Mouse (Mus musculus) adrenal gland, adult 8-10 months (tissue): ENCODE data around the gene Alkbh6. TPM values are rescaled to one million over a fixed set of nuclear protein-coding genes. Genes with fewer than 3 reads are reported as not detected.
A peak's percentile ranks its signal among the peaks of the same experiment; 100 is the strongest.

ENCODE experiments used
- DNase-seq: peaks from one replicate; pipeline ENCODE4 v3.0.0; 2022
- total RNA-seq, 4 experiments: library from RNA; stranded (reverse); gene quantifications; 2 replicates each; pipeline ENCODE4 v1.2.4; 2022

Alkbh6 gene
- total RNA-seq, 4 experiments from 2014 or later: 60.5 to 112 (median 82.7) TPM

GRCm38 (mm10) chr7:30331887-30332286 is 23.4 kb downstream of the Alkbh6 start:
- DNase-seq: peak; percentile 61

GRCm38 (mm10) chr7:30332622-30333259 is 24.2 kb downstream of the Alkbh6 start:
- no peak for DNase-seq

- DNase-seq: peak; percentile 80
Observed at GRCm38 (mm10) chr7:30333436-30333835, 24.9 kb downstream of the Alkbh6 start.

DNA sequence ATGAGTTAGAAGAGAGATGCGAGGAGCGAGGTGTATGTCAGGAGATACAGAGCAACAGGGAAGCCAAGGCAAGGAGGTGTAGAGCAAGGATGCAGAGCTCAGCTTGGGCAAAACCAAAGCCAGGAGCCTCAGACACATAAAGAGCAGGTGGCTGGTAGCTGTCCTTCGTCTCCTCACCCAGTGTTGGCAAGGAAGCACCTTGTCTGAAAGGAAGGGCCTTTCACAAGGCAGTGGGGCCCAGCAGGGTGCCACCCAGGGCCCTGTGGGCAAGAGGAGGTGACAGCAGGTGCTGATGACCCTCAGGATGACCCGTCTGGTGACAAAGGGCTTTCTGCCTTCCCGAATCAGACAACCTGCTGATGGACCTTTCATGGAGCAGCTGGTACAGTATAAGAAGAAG is 26.0 kb downstream of the Alkbh6 start:
- DNase-seq: no peak

DNA sequence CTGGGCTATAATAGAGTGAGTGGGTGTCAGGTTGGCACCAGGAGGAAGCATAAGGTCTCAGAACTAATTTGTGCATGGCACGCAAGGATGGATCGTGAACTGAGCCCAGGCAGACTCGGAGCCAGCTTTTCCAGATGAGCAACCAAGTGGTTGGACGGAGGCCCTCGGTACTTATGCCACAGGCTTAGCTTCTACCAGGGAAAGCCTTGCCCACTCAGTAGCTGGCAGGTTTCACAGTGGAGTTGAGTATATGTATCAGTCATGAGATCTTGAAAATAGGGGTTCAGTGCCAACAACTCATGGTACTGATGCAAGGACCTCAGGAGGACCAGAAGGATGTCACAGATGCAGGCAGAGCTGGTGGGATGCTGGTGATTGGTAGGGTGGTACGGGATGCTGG is 27.2 kb downstream of the Alkbh6 start:
- DNase-seq: no peak

DNA sequence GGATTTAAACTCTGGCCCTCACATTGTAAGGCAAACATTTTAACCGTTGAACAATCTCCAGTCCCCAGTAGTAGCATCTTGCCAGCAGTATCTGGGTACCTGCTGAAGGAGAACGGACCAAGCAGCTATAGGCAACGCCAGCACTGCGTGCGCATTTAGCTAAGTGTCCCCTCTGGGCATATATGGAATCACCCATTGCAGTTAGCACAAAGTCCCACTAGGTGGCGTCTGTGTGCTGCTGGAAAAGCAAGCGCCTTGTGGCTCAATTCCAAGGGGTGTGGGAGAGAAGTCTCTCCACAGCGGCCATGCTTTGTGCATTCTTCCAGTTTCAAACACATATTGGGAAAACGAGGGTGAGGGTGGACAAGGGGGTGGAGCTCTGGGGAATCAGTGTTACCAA is 27.9 kb downstream of the Alkbh6 start:
- DNase-seq: peak; percentile 50

DNA sequence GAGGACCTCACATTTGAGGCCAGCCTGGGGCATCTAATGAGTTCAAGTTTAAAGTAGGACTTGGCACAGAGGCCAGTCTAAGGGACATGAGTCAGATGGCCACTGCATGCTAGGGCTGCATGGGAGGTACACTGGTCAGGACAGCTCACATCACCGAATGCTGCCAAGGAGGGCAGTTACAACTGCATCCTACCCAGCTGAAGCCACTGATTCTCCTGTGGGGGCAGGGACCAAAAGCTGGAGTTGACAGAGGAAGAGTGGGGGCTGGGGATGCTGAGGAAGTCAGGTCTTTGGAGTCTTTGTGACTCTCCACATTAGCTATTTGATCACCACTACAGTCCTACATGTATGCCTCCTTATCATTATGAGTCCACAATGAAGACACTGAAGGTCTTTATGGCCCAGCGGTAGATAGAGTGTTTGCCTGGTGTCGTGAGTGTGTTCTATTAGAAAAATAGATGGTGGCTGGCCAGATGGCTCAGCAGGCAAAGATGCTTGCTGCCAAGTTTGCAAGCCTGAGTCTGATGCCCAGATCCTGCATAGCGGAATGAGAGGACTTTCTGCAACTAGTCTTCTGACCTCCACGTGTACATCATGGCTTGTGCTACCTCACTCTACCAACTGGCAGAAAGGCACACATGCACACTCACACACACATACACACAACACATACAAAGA is 31.1 kb downstream of the Alkbh6 start:
- no peak for DNase-seq

- peak; percentile 32 for DNase-seq
Observed at GRCm38 (mm10) chr7:30346635-30347379, 38.3 kb downstream of the Alkbh6 start.

- DNase-seq: no peak
Observed at GRCm38 (mm10) chr7:30347828-30348227, 39.3 kb downstream of the Alkbh6 start.

- peak; percentile 36 for DNase-seq
Observed at GRCm38 (mm10) chr7:30353279-30353822, 44.8 kb downstream of the Alkbh6 start.

GRCm38 (mm10) chr7:30354059-30354458 is 45.5 kb downstream of the Alkbh6 start:
- DNase-seq: no peak

GRCm38 (mm10) chr7:30358378-30359186 is 50.1 kb downstream of the Alkbh6 start:
- DNase-seq: no peak

- DNase-seq: no peak
Observed at GRCm38 (mm10) chr7:30359276-30359865, 50.9 kb downstream of the Alkbh6 start.

DNA sequence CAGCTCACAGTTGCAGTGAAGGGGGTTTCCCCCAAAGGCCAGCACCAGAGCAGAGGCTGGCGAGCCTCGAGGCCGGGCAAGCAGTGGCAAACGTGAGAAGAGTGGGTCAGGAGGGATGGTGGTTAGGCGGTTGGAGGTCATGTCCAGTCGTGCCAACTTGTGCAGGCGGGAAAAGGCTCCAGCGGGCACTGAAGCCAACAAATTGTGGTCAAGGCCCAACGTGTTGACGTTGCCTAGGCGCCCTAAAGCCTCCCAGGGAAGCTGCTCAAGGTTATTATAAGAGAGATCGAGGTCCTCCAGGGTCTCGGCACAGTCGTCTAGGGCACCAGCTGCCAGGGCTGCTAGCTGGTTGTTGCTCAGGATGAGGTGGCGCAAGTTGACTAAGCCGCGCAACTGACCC is 51.5 kb downstream of the Alkbh6 start:
- DNase-seq: peak; percentile 63

DNA sequence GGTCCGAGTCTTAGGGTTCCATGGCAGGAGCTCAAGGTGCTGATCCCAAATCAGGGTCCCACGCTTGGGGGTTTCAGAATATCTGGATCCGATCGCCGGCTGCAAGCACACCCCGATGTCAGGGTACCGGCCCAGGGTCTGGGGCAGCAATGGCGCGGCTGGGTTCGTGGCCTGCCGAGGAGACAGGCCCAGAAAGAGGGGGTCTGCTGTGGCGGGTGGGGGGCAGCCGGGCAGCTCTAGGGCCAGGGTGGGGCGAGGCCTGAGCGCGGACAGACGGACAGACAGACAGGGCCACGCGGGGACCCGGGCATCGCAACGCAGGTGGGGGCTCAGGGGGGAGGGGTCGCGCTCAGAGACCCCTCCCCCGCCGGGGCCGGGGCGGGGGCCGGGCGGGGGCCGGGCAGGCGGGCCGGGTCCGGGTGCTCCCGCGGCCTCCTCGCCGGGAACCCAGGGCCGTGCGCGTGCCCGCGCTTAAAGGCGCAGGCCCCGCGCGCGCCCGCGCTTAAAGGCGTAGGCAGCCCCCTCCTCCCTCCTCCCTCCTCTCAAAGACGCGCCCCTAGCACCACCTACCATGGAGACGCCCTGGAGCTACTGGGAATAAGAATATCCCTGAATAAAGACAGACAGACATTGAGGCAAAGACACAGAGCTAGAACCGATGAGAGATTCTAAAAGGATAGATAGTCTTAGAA is 54.3 kb downstream of the Alkbh6 start, which contains the start of gene Lrfn3:
Gene Lrfn3 (minus strand): TSS at position 121 of the 692 bp plus-strand sequence.
- no peak for DNase-seq

DNA sequence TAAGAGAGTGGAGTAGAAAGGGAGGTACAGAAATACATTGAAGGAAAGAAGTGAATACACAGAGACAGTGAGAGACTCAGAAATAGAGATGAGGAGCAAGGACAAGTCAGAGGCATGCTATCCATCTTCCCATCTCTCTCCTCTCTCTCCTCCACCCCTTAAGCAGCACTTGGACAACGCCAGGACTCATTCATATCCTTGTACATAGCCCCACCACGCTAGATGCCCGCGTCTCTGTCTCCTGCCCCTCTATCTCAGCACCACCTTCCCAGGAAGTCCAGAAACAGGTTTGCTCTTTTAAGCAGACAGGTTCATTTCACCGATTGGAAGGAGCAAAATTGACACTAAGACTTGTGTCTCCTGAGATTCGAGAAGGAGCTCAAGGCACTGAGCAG is 54.8 kb downstream of the Alkbh6 start:
- no peak for DNase-seq

Other genes starting within 250 kb of the Alkbh6 start
- 1 to 10 TPM in 3 of 4 experiments, under 1 TPM in 1; 0.86 to 3.3 (median 2.8) TPM for gene Zfp82, start 235.8 kb upstream of the Alkbh6 start, total RNA-seq
- gene Gm26920, start 218.3 kb upstream of the Alkbh6 start, total RNA-seq: 1 to 10 TPM in 1 of 4 experiments, under 1 TPM in 1, not detected in 2; 0.48 to 2.2 TPM
- gene Zfp566, start 218.2 kb upstream of the Alkbh6 start, total RNA-seq: 1 to 10 TPM; 1.9 to 4.7 (median 4.1) TPM
- gene Zfp260, start 213.9 kb upstream of the Alkbh6 start, total RNA-seq: 10 to 100 TPM; 39.9 to 66.1 (median 44.5) TPM
- 1 to 10 TPM; 3.6 to 5.7 (median 4.5) TPM for gene Zfp382, start 186.8 kb upstream of the Alkbh6 start, total RNA-seq
- gene Zfp146, start 139.0 kb upstream of the Alkbh6 start, total RNA-seq: 10 to 100 TPM; 46.0 to 55.4 (median 54.0) TPM
- gene Cox7a1, start 124.6 kb upstream of the Alkbh6 start, total RNA-seq: 100 to 1,000 TPM in 3 of 4 experiments, 10 to 100 TPM in 1; 65.3 to 235 (median 137) TPM
- gene Capns1, start 109.9 kb upstream of the Alkbh6 start, total RNA-seq: 100 to 1,000 TPM; 562 to 740 (median 679) TPM
- 10 to 100 TPM; 62.8 to 93.8 (median 72.7) TPM for gene Polr2i, start 76.8 kb upstream of the Alkbh6 start, total RNA-seq
- 100 to 1,000 TPM; 102 to 119 (median 108) TPM for gene Tbcb, start 76.4 kb upstream of the Alkbh6 start, total RNA-seq
- gene Ovol3, start 73.0 kb upstream of the Alkbh6 start, total RNA-seq: not detected
- under 1 TPM in 2 of 4 experiments, not detected in 2; 0.21 to 0.97 TPM for gene Thap8, start 28.6 kb upstream of the Alkbh6 start, total RNA-seq
- 1 to 10 TPM; 2.7 to 7.5 (median 4.5) TPM for gene Wdr62, start 28.3 kb upstream of the Alkbh6 start, total RNA-seq
- 10 to 100 TPM; 20.8 to 35.8 (median 30.0) TPM for gene Clip3, start 17.0 kb upstream of the Alkbh6 start, total RNA-seq
- 100 to 1,000 TPM in 1 of 4 experiments, 10 to 100 TPM in 3; 22.5 to 102 (median 57.8) TPM for gene Syne4, start 6.1 kb downstream of the Alkbh6 start, total RNA-seq
- gene E130208F15Rik, start 13.0 kb downstream of the Alkbh6 start, total RNA-seq: 1 to 10 TPM in 3 of 4 experiments, under 1 TPM in 1; 0.87 to 2.2 (median 1.8) TPM
- gene Sdhaf1, start 15.2 kb downstream of the Alkbh6 start, total RNA-seq: 10 to 100 TPM; 13.9 to 18.4 (median 16.1) TPM
- gene Lrfn3, start 54.1 kb downstream of the Alkbh6 start, total RNA-seq: 10 to 100 TPM; 11.5 to 15.8 (median 12.7) TPM
- gene Tyrobp, start 105.0 kb downstream of the Alkbh6 start, total RNA-seq: 10 to 100 TPM; 31.8 to 65.8 (median 51.1) TPM
- 1 to 10 TPM in 3 of 4 experiments, under 1 TPM in 1; 0.98 to 2.3 (median 1.4) TPM for gene Hcst, start 111.1 kb downstream of the Alkbh6 start, total RNA-seq
- gene Nfkbid, start 113.0 kb downstream of the Alkbh6 start, total RNA-seq: 1 to 10 TPM in 3 of 4 experiments, under 1 TPM in 1; 0.73 to 2.4 (median 1.7) TPM
- 10 to 100 TPM; 45.2 to 59.3 (median 46.7) TPM for gene Aplp1, start 136.8 kb downstream of the Alkbh6 start, total RNA-seq
- gene Kirrel2, start 149.0 kb downstream of the Alkbh6 start, total RNA-seq: not detected
- gene Nphs1, start 149.6 kb downstream of the Alkbh6 start, total RNA-seq: not detected
- under 1 TPM in 1 of 4 experiments, not detected in 3; 0.56 TPM for gene Prodh2, start 184.9 kb downstream of the Alkbh6 start, total RNA-seq
- gene Arhgap33, start 226.3 kb downstream of the Alkbh6 start, total RNA-seq: 1 to 10 TPM; 2.2 to 9.4 (median 6.4) TPM
- 10 to 100 TPM; 23.5 to 56.3 (median 32.4) TPM for gene Hspb6, start 243.5 kb downstream of the Alkbh6 start, total RNA-seq
- 10 to 100 TPM in 2 of 4 experiments, 1 to 10 TPM in 2; 9.1 to 13.4 (median 10.0) TPM for gene Proser3, start 243.6 kb downstream of the Alkbh6 start, total RNA-seq